Mouse (Mus musculus) lung, embryonic 15.5 days (tissue): Measurements from ENCODE around the gene Med7. TPM values are rescaled to one million over a fixed set of nuclear protein-coding genes. Genes with fewer than 3 reads are reported as not detected.
A peak's percentile ranks its signal among the peaks of the same experiment; 100 is the strongest.
"Not testable (repeated sequence)": the region's sequence is repeated elsewhere in the genome, so short reads cannot be mapped to it uniquely, and the experiment has no call there.

Experiments
- ATAC-seq: fragments of 200-750 bp; cut with Nextera tagmentation; 2 replicates; pipeline ENCODE4 v1.8.0; 2017; ENCODE audit warnings: moderate number of reproducible peaks, borderline replicate concordance; ENCODE audit not compliant: low FRiP score, low TSS enrichment; ENCODE audit errors: extremely low read depth
- H3K27ac ChIP-seq: fragments of 300-500 bp; sonication (generic); 2 replicates; pipeline ENCODE4 v1.5.1; 2015; ENCODE audit warnings: moderate library complexity, mild to moderate bottlenecking, inconsistent platforms
- H3K27me3 ChIP-seq: fragments of 300-500 bp; sonication (generic); 2 replicates; pipeline ENCODE4 v1.6.1; 2015; ENCODE audit warnings: inconsistent platforms
- H3K36me3 ChIP-seq: fragments of 300-500 bp; sonication (generic); 2 replicates; pipeline ENCODE4 v1.6.1; 2015; ENCODE audit warnings: inconsistent platforms
- H3K4me1 ChIP-seq: fragments of 300-500 bp; sonication (generic); 2 replicates; pipeline ENCODE4 v1.6.1; 2015; ENCODE audit warnings: inconsistent platforms
- H3K4me2 ChIP-seq: fragments of 300-500 bp; sonication (generic); 2 replicates; pipeline ENCODE4 v1.6.1; 2015; ENCODE audit warnings: inconsistent platforms, mild to moderate bottlenecking, moderate library complexity
- H3K4me3 ChIP-seq: fragments of 300-500 bp; sonication (generic); 2 replicates; pipeline ENCODE4 v1.5.1; 2015; ENCODE audit warnings: mild to moderate bottlenecking, inconsistent platforms
- H3K9ac ChIP-seq: fragments of 300-500 bp; sonication (generic); 2 replicates; pipeline ENCODE4 v1.6.1; 2015; ENCODE audit warnings: inconsistent platforms
- H3K9me3 ChIP-seq: fragments of 300-500 bp; sonication (generic); 2 replicates; pipeline ENCODE4 v1.6.1; 2016; ENCODE audit warnings: inconsistent platforms
- WGBS: fragments of 180-500 bp; shearing (Covaris S2); methylation state at CpG from one replicate; pipeline ENCODE4 v1.1.7; 2015; 5-methylcytosine and 5-hydroxymethylcytosine counted together
- polyA plus RNA-seq: library from polyadenylated mRNA; unstranded; fragments of >200 nt; fragmentation: Nextera tagmentation; extraction: Ambion mirVana; gene quantifications from 2 replicates; pipeline ENCODE4 v1.2.1, GENCODE M21; 2015

The Med7 gene
- polyA plus RNA-seq, 1 experiment from 2014 or later = 68.5 TPM

GRCm38 (mm10) chr11:46398473-46398872 is 38.3 kb upstream of the Med7 start:
- ATAC-seq = no peak
- no peaks in the 10 kb centered on the region for H3K9me3 ChIP-seq
- no peaks in the 10 kb centered on the region for H3K4me1 ChIP-seq
- H3K9ac ChIP-seq = no peak overlapping the region
- no peak overlapping the region for H3K4me2 ChIP-seq
- WGBS = 77% methylated on average over 4 of the region's 4 CpGs
- H3K36me3 ChIP-seq = no peaks in the 10 kb centered on the region
- H3K27me3 ChIP-seq = no peaks in the 10 kb centered on the region
- no peak overlapping the region for H3K27ac ChIP-seq
- H3K4me3 ChIP-seq = no peak overlapping the region

- 72% methylated on average over 5 of the region's 5 CpGs for WGBS
- H3K27me3 ChIP-seq = no peaks in the 10 kb centered on the region
- H3K9me3 ChIP-seq = no peaks in the 10 kb centered on the region
- no peak overlapping the region for H3K9ac ChIP-seq
- H3K4me2 ChIP-seq = no peak overlapping the region
- ATAC-seq = no peak
- no peak overlapping the region for H3K27ac ChIP-seq
- no peaks in the 10 kb centered on the region for H3K4me1 ChIP-seq
- no peak overlapping the region for H3K4me3 ChIP-seq
- no peaks in the 10 kb centered on the region for H3K36me3 ChIP-seq
Measured at GRCm38 (mm10) chr11:46398933-46399383, 37.8 kb upstream of the Med7 start.

DNA sequence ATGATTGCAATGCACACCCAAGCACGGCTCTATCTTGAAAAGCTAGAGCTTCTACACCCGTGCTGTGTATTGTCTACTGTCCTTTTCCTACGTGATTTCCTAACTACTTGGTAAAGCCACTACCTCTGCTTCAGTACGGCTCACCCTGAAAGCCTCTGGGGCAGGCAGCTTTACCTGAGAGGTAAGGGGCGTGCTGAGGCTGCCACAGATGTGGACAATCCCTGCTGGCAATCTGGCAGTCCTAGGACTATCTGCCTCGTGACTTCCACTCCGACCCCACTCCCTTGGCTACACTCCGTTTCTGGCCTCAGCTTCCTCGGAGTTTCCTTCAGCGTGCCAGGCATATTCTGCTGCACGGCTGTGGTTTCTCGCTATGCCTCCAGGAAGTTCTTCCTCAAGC is 35.2 kb upstream of the Med7 start:
- no peak for ATAC-seq
- Histone ChIP-seq H3K27ac (no peak overlapping the region), H3K4me3 (no peak overlapping the region), H3K36me3 (no peaks in the 10 kb centered on the region), H3K9ac (no peak overlapping the region), H3K27me3 (no peaks in the 10 kb centered on the region), H3K9me3 (no peaks in the 10 kb centered on the region), H3K4me1 (no peaks in the 10 kb centered on the region), H3K4me2 (no peak overlapping the region)
- 64% methylated on average over 12 of the region's 12 CpGs for WGBS

GRCm38 (mm10) chr11:46404986-46405385 is 31.7 kb upstream of the Med7 start:
- no peak overlapping the region for H3K4me2 ChIP-seq
- no peaks in the 10 kb centered on the region for H3K27me3 ChIP-seq
- WGBS = 79% methylated on average over 16 of the region's 16 CpGs
- H3K36me3 ChIP-seq = no peaks in the 10 kb centered on the region
- no peak for ATAC-seq
- no peak overlapping the region for H3K4me3 ChIP-seq
- H3K27ac ChIP-seq = no peak overlapping the region
- H3K9ac ChIP-seq = no peak overlapping the region
- H3K9me3 ChIP-seq = no peaks in the 10 kb centered on the region
- H3K4me1 ChIP-seq = no peaks in the 10 kb centered on the region

DNA sequence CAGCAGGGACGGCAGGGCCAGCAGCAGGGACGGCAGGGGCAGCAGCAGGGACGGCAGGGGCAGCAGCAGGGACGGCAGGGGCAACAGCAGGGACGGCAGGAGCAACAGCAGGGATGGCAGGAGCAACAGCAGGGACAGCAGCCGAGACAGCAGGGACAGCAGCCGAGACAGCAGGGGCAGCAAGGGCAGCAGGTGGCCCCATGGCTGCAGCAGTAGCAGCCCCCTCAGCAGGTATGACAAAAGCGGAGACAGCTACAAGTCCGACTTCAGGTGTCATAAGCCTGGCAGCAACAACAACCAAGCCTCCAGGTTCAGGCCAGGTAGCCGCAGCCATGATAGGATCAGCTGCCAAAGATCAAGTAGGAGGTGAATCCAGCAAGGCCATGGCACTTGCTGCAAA is 30.0 kb upstream of the Med7 start:
- Histone ChIP-seq H3K27ac (no peak overlapping the region), H3K36me3 (no peaks in the 10 kb centered on the region), H3K27me3 (no peaks in the 10 kb centered on the region), H3K9me3 (no peaks in the 10 kb centered on the region), H3K4me1 (no peaks in the 10 kb centered on the region), H3K4me2 (no peak overlapping the region), H3K9ac (no peak overlapping the region), H3K4me3 (no peak overlapping the region)
- ATAC-seq = no peak
- WGBS = 35% methylated on average over 10 of the region's 10 CpGs

GRCm38 (mm10) chr11:46410018-46410563 is 26.6 kb upstream of the Med7 start:
- H3K27ac ChIP-seq = no peak overlapping the region
- 0 out of 2 replicates have a peak, but pooled peaks have one; percentile 35 for ATAC-seq
- no peak overlapping the region for H3K4me3 ChIP-seq
- no peaks in the 10 kb centered on the region for H3K4me1 ChIP-seq
- no peak overlapping the region for H3K9ac ChIP-seq
- H3K36me3 ChIP-seq = no peaks in the 10 kb centered on the region
- H3K9me3 ChIP-seq = no peaks in the 10 kb centered on the region
- H3K27me3 ChIP-seq = no peaks in the 10 kb centered on the region
- 35% methylated on average over 2 of the region's 2 CpGs for WGBS
- no peak overlapping the region for H3K4me2 ChIP-seq

GRCm38 (mm10) chr11:46418438-46418837 is 18.3 kb upstream of the Med7 start:
- no peak overlapping the region for H3K27ac ChIP-seq
- no peak overlapping the region for H3K4me3 ChIP-seq
- no peak for ATAC-seq
- WGBS = 27% methylated on average over 1 of the region's 1 CpGs
- H3K27me3 ChIP-seq = no peaks in the 10 kb centered on the region
- H3K4me2 ChIP-seq = no peak overlapping the region
- no peaks in the 10 kb centered on the region for H3K4me1 ChIP-seq
- H3K36me3 ChIP-seq = no peaks in the 10 kb centered on the region
- no peaks in the 10 kb centered on the region for H3K9me3 ChIP-seq
- no peak overlapping the region for H3K9ac ChIP-seq

GRCm38 (mm10) chr11:46418860-46419259 is 17.9 kb upstream of the Med7 start:
- no peaks in the 10 kb centered on the region for H3K9me3 ChIP-seq
- no peaks in the 10 kb centered on the region for H3K36me3 ChIP-seq
- H3K27ac ChIP-seq = no peak overlapping the region
- H3K4me1 ChIP-seq = no peaks in the 10 kb centered on the region
- no peaks in the 10 kb centered on the region for H3K27me3 ChIP-seq
- WGBS = 39% methylated on average over 5 of the region's 5 CpGs
- H3K4me3 ChIP-seq = no peak overlapping the region
- no peak overlapping the region for H3K9ac ChIP-seq
- no peak overlapping the region for H3K4me2 ChIP-seq
- no peak for ATAC-seq

DNA sequence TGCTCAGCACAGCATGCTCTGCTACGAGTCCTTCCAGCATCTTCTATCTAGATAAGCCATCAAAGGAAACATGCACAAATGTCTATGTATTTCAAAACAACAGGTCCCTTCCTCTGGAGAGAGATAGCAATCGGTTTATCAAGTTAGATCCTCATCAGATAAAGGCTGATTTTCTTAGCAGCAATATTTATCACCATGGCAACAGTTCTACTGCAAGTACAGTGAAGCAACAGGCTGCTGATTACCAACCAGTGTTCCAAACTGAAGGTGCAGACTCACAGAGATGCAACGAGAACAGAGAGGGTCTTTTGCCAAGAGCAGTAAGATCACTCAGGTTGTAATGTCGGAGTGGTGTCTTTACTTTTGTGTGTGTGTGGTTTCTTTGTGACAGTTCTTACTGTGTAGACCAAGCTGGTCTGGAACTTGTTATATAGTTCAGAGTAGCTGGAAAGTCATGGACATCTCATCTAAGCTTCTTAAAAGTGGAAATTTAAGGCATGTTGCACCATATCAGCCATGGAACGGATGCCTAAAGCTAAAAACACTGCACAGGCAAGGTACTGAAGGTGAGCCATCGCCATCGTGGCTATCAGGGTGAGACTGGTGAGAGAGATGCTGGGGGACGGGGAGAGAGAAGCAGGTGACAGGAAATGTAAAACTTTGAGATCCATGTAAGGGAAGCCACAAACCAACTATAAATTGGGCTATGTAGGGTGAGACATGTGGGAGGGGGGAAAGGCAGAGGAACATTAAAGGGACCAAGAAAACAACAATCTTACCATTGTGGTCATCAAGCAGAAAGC is 15.4 kb upstream of the Med7 start:
- Histone ChIP-seq H3K27ac (no peak overlapping the region), H3K27me3 (no peaks in the 10 kb centered on the region), H3K4me3 (no peak overlapping the region), H3K9ac (no peak overlapping the region), H3K4me2 (no peak overlapping the region), H3K4me1 (no peaks in the 10 kb centered on the region), H3K36me3 (no peaks in the 10 kb centered on the region), H3K9me3 (no peaks in the 10 kb centered on the region)
- no peak for ATAC-seq
- 63% methylated on average over 8 of the region's 8 CpGs for WGBS

DNA sequence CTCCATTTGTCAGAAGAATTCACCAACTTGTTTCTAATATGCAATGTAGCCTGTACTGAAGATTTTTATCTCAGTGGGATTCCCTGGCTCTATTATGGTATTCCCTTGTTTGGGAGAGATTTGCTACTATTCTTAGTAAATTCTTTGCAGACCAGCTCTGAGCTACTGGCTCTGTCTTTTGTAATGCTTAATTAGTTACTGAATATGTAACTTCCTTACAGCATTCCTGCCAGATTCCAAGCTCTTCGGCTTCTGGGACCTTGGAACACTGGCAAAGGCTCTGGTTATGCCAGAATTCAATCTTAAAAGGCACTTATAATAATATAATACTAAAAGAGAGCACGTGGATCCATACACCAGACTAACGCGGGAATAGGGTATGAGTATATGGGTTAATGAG is 8.6 kb upstream of the Med7 start:
- H3K27me3 ChIP-seq, H3K36me3 ChIP-seq, H3K9ac ChIP-seq, H3K9me3 ChIP-seq, H3K4me2 ChIP-seq, H3K4me1 ChIP-seq, H3K4me3 ChIP-seq, H3K27ac ChIP-seq, ATAC-seq: not testable (repeated sequence)
- 46% methylated on average over 4 of the region's 4 CpGs for WGBS

DNA sequence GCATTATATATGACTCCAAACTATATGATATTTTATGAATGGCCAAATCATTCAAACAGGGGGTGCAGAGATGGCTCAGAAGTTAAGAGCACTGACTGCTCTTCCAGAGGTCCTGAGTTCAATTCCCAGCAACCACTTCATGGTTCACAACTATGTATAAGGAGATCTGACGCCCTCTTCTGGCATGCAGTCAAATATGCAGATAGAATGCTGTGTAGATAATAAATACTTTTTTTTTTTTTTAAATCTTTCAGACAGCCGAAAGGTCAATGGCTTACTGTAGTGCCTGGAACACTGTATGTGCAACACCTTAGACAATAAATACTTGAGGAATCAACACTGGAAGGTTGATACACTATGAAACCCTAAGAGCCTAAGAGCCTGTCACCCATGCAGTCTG is 6.6 kb upstream of the Med7 start:
- no peaks in the 10 kb centered on the region; the same call in 1 of the 2 replicates for H3K27me3 ChIP-seq
- no peak overlapping the region for H3K4me2 ChIP-seq
- no peak overlapping the region for H3K4me3 ChIP-seq
- no peaks in the 10 kb centered on the region for H3K4me1 ChIP-seq
- no peaks in the 10 kb centered on the region for H3K36me3 ChIP-seq
- no peak for ATAC-seq
- no peak overlapping the region for H3K27ac ChIP-seq
- H3K9ac ChIP-seq = no peak overlapping the region
- 87% methylated on average over 2 of the region's 2 CpGs for WGBS
- no peaks in the 10 kb centered on the region for H3K9me3 ChIP-seq

DNA sequence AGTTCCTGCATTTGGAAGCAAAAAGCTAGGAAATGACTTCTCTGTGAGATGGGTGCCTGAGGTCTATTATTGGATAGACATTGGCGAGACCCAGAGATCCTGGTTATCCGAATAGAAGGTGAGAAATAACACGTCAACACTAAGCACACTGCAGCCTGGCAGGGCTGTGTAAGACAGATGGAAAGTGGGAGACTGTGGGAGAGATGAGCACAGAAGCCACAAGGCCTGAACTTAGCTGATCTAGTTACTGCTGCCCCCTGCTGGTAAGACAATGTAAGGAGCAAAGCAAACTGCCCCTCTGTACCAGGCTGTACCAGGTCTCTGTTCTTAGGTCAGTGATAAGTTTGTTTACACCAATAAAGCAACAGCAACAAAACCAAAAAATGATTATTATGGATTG is 5.6 kb upstream of the Med7 start:
- Histone ChIP-seq H3K4me3 (no peak overlapping the region), H3K27me3 (no peaks in the 10 kb centered on the region; the same call in 1 of the 2 replicates), H3K4me1 (no peaks in the 10 kb centered on the region), H3K36me3 (no peaks in the 10 kb centered on the region), H3K9me3 (no peaks in the 10 kb centered on the region), H3K4me2 (no peak overlapping the region), H3K9ac (no peak overlapping the region), H3K27ac (no peak overlapping the region)
- 16% methylated on average over 3 of the region's 3 CpGs for WGBS
- ATAC-seq = no peak
